Mouse (Mus musculus) stomach, embryonic 14.5 days (tissue): ENCODE data around the gene Fam45a. TPM values are rescaled to one million over a fixed set of nuclear protein-coding genes. Genes with fewer than 3 reads are reported as not detected.

Experiments used
- microRNA-seq: library from miRNA; unstranded; fragments of <30 nt; microRNA quantifications from one replicate; pipeline ENCODE4, GENCODE M21; 2016
- polyA plus RNA-seq: library from polyadenylated mRNA; unstranded; fragments of >200 nt; fragmentation: Nextera tagmentation; extraction: Ambion mirVana; gene quantifications from 2 replicates; pipeline ENCODE4 v1.2.1, GENCODE M21; 2014

The Fam45a gene
- polyA plus RNA-seq, 1 experiment from 2014 or later = 37.2 TPM

Small RNA genes within 50 kb of the gene (microRNA-seq; reads per million reads assigned to microRNA genes)
- gene mmu-mir-3084-1 = not detected

Other genes with a start within 250 kb of the Fam45a start
- 26.4 and 31.1 TPM in 2 replicates for gene Cacul1, start 230.6 kb upstream of the Fam45a start, polyA plus RNA-seq
- 1.5 and 1.8 TPM in 2 replicates for gene Nanos1, start 55.6 kb upstream of the Fam45a start, polyA plus RNA-seq
- 186 and 189 TPM in 2 replicates for gene Eif3a, start 20.9 kb upstream of the Fam45a start, polyA plus RNA-seq
- 6.3 and 7.6 TPM in 2 replicates for gene Sfxn4, start 49.9 kb downstream of the Fam45a start, polyA plus RNA-seq
- gene Prdx3, start 63.0 kb downstream of the Fam45a start, polyA plus RNA-seq = 107 and 108 TPM in 2 replicates
- 3.6 and 4.3 TPM in 2 replicates for gene Grk5, start 78.2 kb downstream of the Fam45a start, polyA plus RNA-seq